Mouse (Mus musculus): ENCODE data around the gene Hoxd11. TPM values are rescaled to one million over a fixed set of nuclear protein-coding genes. Genes with fewer than 3 reads are reported as not detected.
A peak's percentile ranks its signal among the peaks of the same experiment; 100 is the strongest.

Gene Hoxd11
- polyA plus RNA-seq, 1 experiment: 2.8 TPM

GRCm38 (mm10) chr2:74663291-74663925, 15.9 kb upstream of the Hoxd11 start:
- Histone ChIP-seq H3K4me1 (ENCODE audit: control insufficient read depth, insufficient read depth, low read length) (no peaks in the 10 kb centered on the region), H3K27ac (ENCODE audit: insufficient read depth, low read length) (no peak overlapping the region), H3K4me3 (ENCODE audit: insufficient read depth, low read length) (no peak overlapping the region)
- TF ChIP-seq CTCF (IDR thresholded peaks at IDR 0.05; ENCODE audit: borderline replicate concordance, insufficient read depth, low read length) (peak; percentile 32; the same call in 1 of the 2 replicates), POLR2A (IDR thresholded peaks at IDR 0.05; ENCODE audit: low read depth, low read length) (no peak)

- peak overlapping the region; percentile 51 for H3K27ac ChIP-seq (ENCODE audit: insufficient read depth, low read length)
- no peak overlapping the region for H3K4me3 ChIP-seq (ENCODE audit: insufficient read depth, low read length)
- no peaks in the 10 kb centered on the region for H3K4me1 ChIP-seq (ENCODE audit: control insufficient read depth, insufficient read depth, low read length)
- TF ChIP-seq POLR2A (IDR thresholded peaks at IDR 0.05; ENCODE audit: low read depth, low read length) (no peak), CTCF (IDR thresholded peaks at IDR 0.05; ENCODE audit: borderline replicate concordance, insufficient read depth, low read length) (no peak)
Measured at GRCm38 (mm10) chr2:74666411-74666810, 12.9 kb upstream of the Hoxd11 start.

DNA sequence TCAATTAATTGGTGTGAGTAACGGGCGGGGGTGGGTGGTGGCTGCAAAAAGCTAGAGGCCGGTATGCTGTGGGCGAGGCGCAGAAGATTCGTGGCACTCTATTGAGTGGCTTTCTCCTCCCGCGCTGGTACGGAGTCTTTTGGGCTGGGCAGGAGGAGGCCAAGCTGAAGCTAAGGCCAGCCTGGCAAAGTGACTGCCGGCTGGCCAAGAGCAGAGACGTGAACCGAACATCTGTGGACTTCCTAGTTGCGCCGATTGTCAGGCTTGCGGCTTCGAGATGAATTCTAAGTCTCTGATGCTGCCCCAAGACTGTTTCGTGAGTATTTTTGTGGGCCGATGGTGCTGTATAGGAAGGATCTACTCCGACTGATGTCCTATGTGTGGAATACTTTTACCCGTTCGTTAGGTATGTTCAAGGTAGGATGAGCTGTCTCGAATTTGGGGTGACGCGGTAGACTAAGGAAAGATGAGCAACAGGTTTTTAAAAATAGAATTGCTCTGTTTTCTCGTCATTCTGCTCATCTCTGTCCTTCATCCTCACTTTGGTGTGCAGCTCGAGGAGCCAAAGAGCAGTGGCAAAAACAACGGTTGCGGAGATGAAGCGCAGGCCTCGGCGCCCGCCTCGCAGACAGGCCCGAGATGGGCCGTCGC, 12.0 kb upstream of the Hoxd11 start:
- Histone ChIP-seq H3K4me3 (ENCODE audit: insufficient read depth, low read length) (peak overlapping the region; percentile 4; the same call in 1 of the 2 replicates), H3K27ac (ENCODE audit: insufficient read depth, low read length) (peak overlapping the region; percentile 82), H3K4me1 (ENCODE audit: control insufficient read depth, insufficient read depth, low read length) (no peaks in the 10 kb centered on the region)
- peak; percentile 46 for TF ChIP-seq POLR2A (IDR thresholded peaks at IDR 0.05; ENCODE audit: low read depth, low read length)
- TF ChIP-seq CTCF (IDR thresholded peaks at IDR 0.05; ENCODE audit: borderline replicate concordance, insufficient read depth, low read length): no peak

GRCm38 (mm10) chr2:74667842-74668357, 11.5 kb upstream of the Hoxd11 start, which contains the start of gene Hoxd13:
TSS of gene Hoxd13 (plus strand) at chr2:74668310.
- TF ChIP-seq CTCF (IDR thresholded peaks at IDR 0.05; ENCODE audit: borderline replicate concordance, insufficient read depth, low read length) (no peak), POLR2A (IDR thresholded peaks at IDR 0.05; ENCODE audit: low read depth, low read length) (peak; percentile 46; the same call in 1 of the 2 replicates)
- no peaks in the 10 kb centered on the region for H3K4me1 ChIP-seq (ENCODE audit: control insufficient read depth, insufficient read depth, low read length)
- H3K4me3 ChIP-seq (ENCODE audit: insufficient read depth, low read length): peak within 1 kb of the TSS; percentile 12
- H3K27ac ChIP-seq (ENCODE audit: insufficient read depth, low read length): peak within 1 kb of the TSS; percentile 82

DNA sequence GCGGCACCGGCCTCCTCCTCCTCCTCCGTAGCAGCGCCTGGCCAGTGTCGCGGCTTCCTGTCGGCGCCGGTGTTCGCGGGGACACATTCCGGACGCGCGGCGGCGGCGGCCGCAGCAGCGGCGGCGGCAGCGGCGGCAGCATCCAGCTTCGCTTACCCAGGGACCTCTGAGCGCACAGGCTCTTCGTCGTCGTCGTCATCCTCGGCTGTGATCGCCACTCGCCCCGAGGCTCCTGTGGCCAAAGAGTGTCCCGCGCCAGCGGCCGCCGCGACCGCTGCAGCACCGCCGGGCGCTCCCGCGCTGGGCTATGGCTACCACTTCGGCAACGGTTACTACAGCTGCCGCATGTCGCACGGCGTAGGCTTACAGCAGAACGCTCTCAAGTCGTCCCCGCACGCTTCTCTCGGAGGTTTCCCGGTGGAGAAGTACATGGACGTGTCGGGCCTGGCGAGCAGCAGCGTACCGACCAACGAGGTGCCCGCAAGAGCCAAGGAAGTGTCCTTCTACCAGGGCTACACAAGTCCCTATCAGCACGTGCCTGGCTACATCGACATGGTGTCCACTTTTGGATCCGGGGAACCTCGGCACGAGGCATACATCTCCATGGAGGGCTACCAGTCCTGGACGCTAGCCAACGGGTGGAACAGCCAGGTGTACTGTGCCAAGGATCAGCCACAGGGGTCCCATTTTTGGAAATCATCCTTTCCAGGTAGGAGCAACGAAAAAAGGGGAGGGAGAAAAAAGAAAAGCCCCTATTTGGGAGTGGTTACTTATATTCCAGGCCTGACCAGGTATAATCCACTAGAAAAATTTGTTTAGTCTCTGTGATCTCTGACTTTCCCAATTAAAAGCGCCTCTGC, 10.8 kb upstream of the Hoxd11 start:
- peak overlapping the region; percentile 12 for H3K4me3 ChIP-seq (ENCODE audit: insufficient read depth, low read length)
- H3K27ac ChIP-seq (ENCODE audit: insufficient read depth, low read length): no peak overlapping the region
- TF ChIP-seq POLR2A (IDR thresholded peaks at IDR 0.05; ENCODE audit: low read depth, low read length): no peak
- no peak for TF ChIP-seq CTCF (IDR thresholded peaks at IDR 0.05; ENCODE audit: borderline replicate concordance, insufficient read depth, low read length)
- no peaks in the 10 kb centered on the region for H3K4me1 ChIP-seq (ENCODE audit: control insufficient read depth, insufficient read depth, low read length)

GRCm38 (mm10) chr2:74669230-74669578, 10.2 kb upstream of the Hoxd11 start:
- no peak for TF ChIP-seq POLR2A (IDR thresholded peaks at IDR 0.05; ENCODE audit: low read depth, low read length)
- no peak for TF ChIP-seq CTCF (IDR thresholded peaks at IDR 0.05; ENCODE audit: borderline replicate concordance, insufficient read depth, low read length)
- peak overlapping the region; percentile 12 for H3K4me3 ChIP-seq (ENCODE audit: insufficient read depth, low read length)
- H3K27ac ChIP-seq (ENCODE audit: insufficient read depth, low read length): no peak overlapping the region

DNA sequence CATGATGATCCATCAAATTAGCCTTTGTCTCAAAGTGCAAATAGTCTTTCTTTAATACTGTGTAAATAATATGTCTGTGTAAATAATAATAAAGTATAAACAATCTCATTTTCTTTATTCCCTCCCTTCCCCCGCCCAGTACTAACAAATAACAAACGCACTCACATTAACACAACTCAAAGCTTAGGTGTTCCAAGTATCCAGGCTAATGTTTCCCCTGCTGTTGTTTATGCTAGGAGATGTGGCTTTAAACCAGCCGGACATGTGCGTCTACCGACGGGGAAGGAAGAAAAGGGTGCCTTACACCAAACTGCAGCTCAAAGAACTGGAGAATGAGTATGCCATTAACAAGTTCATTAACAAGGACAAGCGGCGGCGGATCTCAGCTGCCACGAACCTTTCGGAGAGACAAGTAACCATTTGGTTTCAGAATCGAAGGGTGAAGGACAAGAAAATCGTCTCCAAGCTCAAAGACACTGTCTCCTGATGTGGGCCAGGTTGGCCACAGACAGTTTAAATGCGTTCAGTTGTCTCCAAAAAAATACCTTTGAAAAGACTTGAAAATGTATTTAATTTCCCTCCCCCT, 9.6 kb upstream of the Hoxd11 start:
- TF ChIP-seq CTCF (IDR thresholded peaks at IDR 0.05; ENCODE audit: borderline replicate concordance, insufficient read depth, low read length) (no peak), POLR2A (IDR thresholded peaks at IDR 0.05; ENCODE audit: low read depth, low read length) (no peak)
- Histone ChIP-seq H3K4me1 (ENCODE audit: control insufficient read depth, insufficient read depth, low read length) (no peaks in the 10 kb centered on the region), H3K4me3 (ENCODE audit: insufficient read depth, low read length) (peak overlapping the region; percentile 35), H3K27ac (ENCODE audit: insufficient read depth, low read length) (no peak overlapping the region)

More at GRCm38 (mm10) chr2:74669230-74669578, 10.2 kb upstream of the Hoxd11 start:
- H3K4me1 ChIP-seq (ENCODE audit: control insufficient read depth, insufficient read depth, low read length): no peaks in the 10 kb centered on the region

DNA sequence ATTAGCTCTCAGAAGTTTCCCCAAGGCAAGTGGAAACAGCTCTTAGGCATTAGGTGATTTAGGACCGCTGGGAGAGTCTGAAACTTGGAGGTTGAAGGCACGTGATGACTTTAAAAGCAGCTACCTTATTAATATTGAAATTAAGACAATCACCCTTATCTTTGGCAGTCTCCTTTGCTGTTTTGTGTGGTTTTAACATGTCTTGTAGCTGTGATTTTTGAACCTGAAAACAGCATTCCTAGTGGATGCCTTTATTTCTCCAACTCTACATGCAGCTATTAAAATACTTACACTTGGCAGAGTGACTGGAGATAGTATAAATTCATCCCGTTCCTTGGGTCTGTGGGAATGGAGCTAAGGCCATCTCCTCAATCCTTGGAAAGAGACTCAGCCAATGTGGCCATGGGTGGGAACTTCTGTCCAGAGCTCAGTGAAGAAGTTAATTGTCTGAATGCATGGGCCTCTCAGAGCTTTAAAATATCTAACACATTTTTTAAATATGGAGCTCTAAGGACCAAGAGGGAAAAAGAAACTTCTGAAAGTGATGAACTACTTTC, 8.6 kb upstream of the Hoxd11 start:
- no peak overlapping the region for H3K27ac ChIP-seq (ENCODE audit: insufficient read depth, low read length)
- no peaks in the 10 kb centered on the region for H3K4me1 ChIP-seq (ENCODE audit: control insufficient read depth, insufficient read depth, low read length)
- H3K4me3 ChIP-seq (ENCODE audit: insufficient read depth, low read length): peak overlapping the region; percentile 9
- TF ChIP-seq CTCF (IDR thresholded peaks at IDR 0.05; ENCODE audit: borderline replicate concordance, insufficient read depth, low read length): no peak
- no peak for TF ChIP-seq POLR2A (IDR thresholded peaks at IDR 0.05; ENCODE audit: low read depth, low read length)

GRCm38 (mm10) chr2:74671847-74672246, 7.5 kb upstream of the Hoxd11 start:
- no peak overlapping the region for H3K4me3 ChIP-seq (ENCODE audit: insufficient read depth, low read length)
- no peaks in the 10 kb centered on the region for H3K4me1 ChIP-seq (ENCODE audit: control insufficient read depth, insufficient read depth, low read length)
- TF ChIP-seq CTCF (IDR thresholded peaks at IDR 0.05; ENCODE audit: borderline replicate concordance, insufficient read depth, low read length): no peak
- TF ChIP-seq POLR2A (IDR thresholded peaks at IDR 0.05; ENCODE audit: low read depth, low read length): no peak
- H3K27ac ChIP-seq (ENCODE audit: insufficient read depth, low read length): no peak overlapping the region
